8 mouse cellular contexts compared by ENCODE assay signal in genomic region chr7:121640998-121641762, GRCm38 (mm10).
A peak's percentile ranks its signal among the peaks of the same experiment; 100 is the strongest.
DNase-seq lines count a peak whose midpoint lies in the region; ATAC-seq and TF ChIP-seq lines count a peak whose summit lies in the region.

No protein-coding gene starts in this region.

- H3K4me2 ChIP-seq in forebrain, embryonic 13.5 days = no peak overlapping the region
- no peak overlapping the region for H3K4me2 ChIP-seq in forebrain, embryonic 11.5 days (ENCODE audit: low read depth, low read length, severe bottlenecking)

- no peaks in the 10 kb centered on the region for H3K9me3 ChIP-seq in forebrain, embryonic 13.5 days (replicated peaks)
- no peaks in the 10 kb centered on the region for H3K9me3 ChIP-seq in forebrain, embryonic 11.5 days (ENCODE audit: control insufficient read depth, low read length)
- no peaks in the 10 kb centered on the region for H3K9me3 ChIP-seq in E14TG2a.4 (ENCODE audit: low read length)

- H3K27me3 ChIP-seq in forebrain, embryonic 13.5 days = no peaks in the 10 kb centered on the region
- no peaks in the 10 kb centered on the region for H3K27me3 ChIP-seq in forebrain, embryonic 11.5 days (ENCODE audit: control insufficient read depth, insufficient read depth, low read length)
- H3K27me3 ChIP-seq in E14TG2a.4 (ENCODE audit: insufficient read depth, low read length) = no peaks in the 10 kb centered on the region

- TF ChIP-seq CTCF in E14TG2a.4 (conservative IDR thresholded peaks at IDR 0.05; ENCODE audit: low read length) = peak; percentile 92

- peak; percentile 57; the same call in 1 of the 2 replicates for ATAC-seq in forebrain, embryonic 13.5 days
- no peak for ATAC-seq in forebrain, embryonic 11.5 days (replicated peaks; ENCODE audit: low FRiP score)

- no peak overlapping the region for H3K4me3 ChIP-seq in forebrain, embryonic 13.5 days
- H3K4me3 ChIP-seq in forebrain, embryonic 11.5 days (ENCODE audit: low read depth, low read length) = no peak overlapping the region
- no peak overlapping the region for H3K4me3 ChIP-seq in E14TG2a.4 (replicated peaks; ENCODE audit: low read length)

- no peak overlapping the region for H3K9ac ChIP-seq in forebrain, embryonic 13.5 days
- H3K9ac ChIP-seq in forebrain, embryonic 11.5 days (ENCODE audit: low read length) = no peak overlapping the region

- peaks cover 9% of the 10 kb centered on the region for H3K36me3 ChIP-seq in forebrain, embryonic 13.5 days (ENCODE audit: poor library complexity, severe bottlenecking)
- no peaks in the 10 kb centered on the region for H3K36me3 ChIP-seq in forebrain, embryonic 11.5 days (ENCODE audit: control insufficient read depth, insufficient read depth, low read length)
- peaks cover 10% of the 10 kb centered on the region; the same call in 1 of the 2 replicates for H3K36me3 ChIP-seq in E14TG2a.4 (ENCODE audit: insufficient read depth, low read length)

- 60% methylated on average over 12 of the region's 12 CpGs for WGBS in forebrain, embryonic 13.5 days
- 63% methylated on average over 12 of the region's 12 CpGs for WGBS in forebrain, embryonic 11.5 days

- H3K27ac ChIP-seq in forebrain, embryonic 13.5 days = no peak overlapping the region
- no peak overlapping the region for H3K27ac ChIP-seq in forebrain, embryonic 11.5 days (ENCODE audit: low read depth, low read length)

- H3K4me1 ChIP-seq in forebrain, embryonic 13.5 days = no peaks in the 10 kb centered on the region
- no peaks in the 10 kb centered on the region for H3K4me1 ChIP-seq in forebrain, embryonic 11.5 days (replicated peaks; ENCODE audit: control insufficient read depth, insufficient read depth, low read length)
- H3K4me1 ChIP-seq in E14TG2a.4 (replicated peaks; ENCODE audit: low read depth, low read length) = no peaks in the 10 kb centered on the region

- DNase-seq in forebrain, embryonic 11.5 days (ENCODE audit: low spot score) = no peak
- peak; percentile 45 for DNase-seq in c-Kit-positive CD71-positive TER-119-negative erythroid progenitor cells, embryonic 14.5 days (ENCODE audit: low read depth)
- peak; percentile 54 for DNase-seq in forelimb bud, embryonic 11.5 days (ENCODE audit: low read depth, low spot score)
- DNase-seq in kidney, postnatal 4 days = peak; percentile 57 to 61
- DNase-seq in lung, postnatal 14 days = peak; percentile 69
- peak; percentile 65 to 71 for DNase-seq in right cerebral cortex, postnatal 10 days (ENCODE audit: low spot score in 2 of 2)
